ENCODE assay signal across 8 mouse cellular contexts in the genomic region with DNA sequence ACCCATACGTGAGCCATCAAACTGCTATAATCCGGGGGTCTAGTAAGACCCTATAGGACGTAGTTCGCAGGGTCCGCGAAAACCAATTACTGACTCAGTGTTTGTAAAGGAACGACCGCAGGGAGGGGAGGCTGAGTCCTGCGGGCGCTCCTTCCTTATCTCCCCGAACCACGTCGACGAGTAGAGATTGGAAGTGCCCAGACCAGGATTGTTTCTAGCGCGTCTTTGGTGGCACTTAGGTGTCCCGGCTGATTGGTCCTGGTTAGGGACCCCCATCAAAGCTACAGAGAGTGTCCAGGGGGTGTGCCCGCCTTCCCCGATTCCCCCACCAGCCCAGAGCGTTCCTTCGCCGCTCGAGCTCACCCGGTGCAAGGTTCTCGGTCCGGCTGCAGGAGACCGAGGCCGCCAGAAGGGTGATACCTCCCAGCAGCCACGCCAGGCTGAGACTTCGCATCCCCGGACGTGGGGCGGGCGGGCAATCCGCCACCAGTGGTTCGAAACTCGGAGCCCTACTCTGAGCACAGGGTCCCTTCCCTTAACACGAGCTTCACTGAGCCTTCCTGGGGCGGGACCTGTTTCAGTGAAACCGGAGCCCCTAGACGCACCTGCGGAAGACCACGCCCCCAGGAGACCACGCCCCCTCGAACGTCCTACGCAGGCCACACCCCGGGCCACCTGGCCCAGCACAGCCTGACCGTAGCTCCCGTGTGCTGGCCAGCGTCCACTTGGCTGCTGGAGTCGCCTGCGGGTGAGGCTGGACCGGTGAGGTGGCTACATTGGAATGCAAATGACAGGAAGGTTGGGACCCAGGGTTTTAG. TPM values are rescaled to one million over a fixed set of nuclear protein-coding genes. Genes with fewer than 3 reads are reported as not detected.
A peak's percentile ranks its signal among the peaks of the same experiment; 100 is the strongest.
DNase-seq lines count a peak whose midpoint lies in the region; ATAC-seq and TF ChIP-seq lines count a peak whose summit lies in the region.

A gene (minus strand): TSS at position 554 of the 818 bp plus-strand sequence.

- no peak within 1 kb of the TSS for H3K27ac ChIP-seq in heart, postnatal 0 days (ENCODE audit: low read depth)
- peak within 1 kb of the TSS; percentile 33; the same call in 1 of the 2 replicates for H3K27ac ChIP-seq in stomach, embryonic 14.5 days (ENCODE audit: low read length)

- ATAC-seq in heart, postnatal 0 days (ENCODE audit: insufficient read depth, low read depth), result peak; percentile 86
- ATAC-seq in megakaryocyte, adult 5-6 weeks (ENCODE audit: poor library complexity, severe bottlenecking), result peak; percentile 54
- peak; percentile 88 for ATAC-seq in stomach, embryonic 14.5 days (ENCODE audit: insufficient number of reproducible peaks, insufficient read depth, low FRiP score, low read depth)

- H3K4me1 ChIP-seq in heart, postnatal 0 days (ENCODE audit: control insufficient read depth, insufficient read depth), result 0 out of 2 replicates have a peak, but pooled peaks cover 8% of the 10 kb centered on the region
- H3K4me1 ChIP-seq in stomach, embryonic 14.5 days (ENCODE audit: control insufficient read depth, insufficient read depth, low read length), result 0 out of 2 replicates have a peak, but pooled peaks cover 5% of the 10 kb centered on the region

- intact Hi-C loops in heart, postnatal 25 days (cut with DNase I), result no loop called here

- no peaks in the 10 kb centered on the region for H3K9me3 ChIP-seq in heart, postnatal 0 days (replicated peaks; ENCODE audit: control insufficient read depth, low read length)
- H3K9me3 ChIP-seq in stomach, embryonic 14.5 days (ENCODE audit: control insufficient read depth, low read depth, low read length), result no peaks in the 10 kb centered on the region

- peak within 1 kb of the TSS; percentile 64 for H3K4me2 ChIP-seq in heart, postnatal 0 days (ENCODE audit: low read depth, low read length)
- H3K4me2 ChIP-seq in stomach, embryonic 14.5 days (replicated peaks; ENCODE audit: low read depth, low read length), result peak within 1 kb of the TSS; percentile 89

- peaks cover 19% of the 10 kb centered on the region; the same call in 1 of the 2 replicates for H3K27me3 ChIP-seq in heart, postnatal 0 days (ENCODE audit: control insufficient read depth, insufficient read depth, low read length)
- H3K27me3 ChIP-seq in stomach, embryonic 14.5 days (ENCODE audit: control insufficient read depth, insufficient read depth, low read length), result peaks cover 9% of the 10 kb centered on the region

- under 1% methylated on average over 54 of the region's 54 CpGs for WGBS in heart, postnatal 0 days
- WGBS in stomach, embryonic 14.5 days, result under 1% methylated on average over 54 of the region's 54 CpGs

- H3K36me3 ChIP-seq in heart, postnatal 0 days (replicated peaks; ENCODE audit: control insufficient read depth, insufficient read depth, low read length), result no peaks in the 10 kb centered on the region
- H3K36me3 ChIP-seq in stomach, embryonic 14.5 days (ENCODE audit: control insufficient read depth, insufficient read depth, low read length), result no peaks in the 10 kb centered on the region

- peak within 1 kb of the TSS; percentile 19; the same call in 1 of the 2 replicates for H3K9ac ChIP-seq in heart, postnatal 0 days (replicated peaks; ENCODE audit: low read depth, low read length)
- H3K9ac ChIP-seq in stomach, embryonic 14.5 days (replicated peaks; ENCODE audit: low read depth, low read length), result peak within 1 kb of the TSS; percentile 45

- TF ChIP-seq CTCF in heart, postnatal 0 days (IDR thresholded peaks at IDR 0.05; ENCODE audit: low read depth), result no peak

- H3K4me3 ChIP-seq in heart, postnatal 0 days (ENCODE audit: low read depth, low read length), result peak within 1 kb of the TSS; percentile 42
- H3K4me3 ChIP-seq in stomach, embryonic 14.5 days (ENCODE audit: low read depth, low read length), result peak within 1 kb of the TSS; percentile 48

- DNase-seq in heart, adult 11 months, result peak; percentile 95
- DNase-seq in heart, postnatal 25 days (ENCODE audit: low spot score), result no peak
- DNase-seq in embryo, embryonic 9.5 days (ENCODE audit: extremely low spot score), result peak; percentile 62
- DNase-seq in heart, postnatal 0 days (ENCODE audit: low spot score), result peak; percentile 41
- DNase-seq in kidney, postnatal 25 days, result peak; percentile 93 to 97
- no peak for DNase-seq in adipocyte (ENCODE audit: low spot score)

- no peak for TF ChIP-seq EP300 in heart, postnatal 0 days (IDR thresholded peaks at IDR 0.05; ENCODE audit: low read depth)

RNA-seq across cellular contexts. Expression of the gene that starts here (rescaled TPM):
- under 1 TPM; 0.48 to 0.65 TPM for total RNA-seq in heart, postnatal 25 days (2021)
- 0.95 and 2.3 TPM in 2 replicates for total RNA-seq in heart, postnatal 0 days (2014; rRNA removed; ENCODE audit: low replicate concordance)
- 0.21 and 0.25 TPM in 2 replicates for polyA plus RNA-seq in heart, postnatal 0 days (2015; fragmentation: Nextera tagmentation; extraction: Ambion mirVana)
- 0.14 TPM in 1 of 2 replicates, not detected in the other for total RNA-seq in megakaryocyte, adult 5-6 weeks (2015)
- total RNA-seq in megakaryocyte, adult 5-6 weeks (2017), result 0.33 and 0.61 TPM in 2 replicates
- polyA plus RNA-seq in stomach, embryonic 14.5 days (2014; fragmentation: Nextera tagmentation; extraction: Ambion mirVana), result 11.4 and 13.8 TPM in 2 replicates

Comparison
In these comparisons a context has a peak if more than half of its experiments do, and no peak if none do; other contexts are left out.
1. DNase-seq: peak in heart, adult 11 months (single experiment), embryo, embryonic 9.5 days (single experiment), heart, postnatal 0 days (single experiment) and kidney, postnatal 25 days (2 of 2); none in heart, postnatal 25 days (single experiment) and adipocyte (single experiment).
2. Peak in ATAC-seq in megakaryocyte, adult 5-6 weeks; RNA of the gene not detected or under 1 TPM.
3. Peak in every context shown above with its lines, with median percentiles within 50 percentile points of each other: ATAC-seq.